Mouse (Mus musculus) liver, embryonic 14.5 days (tissue): Measurements from ENCODE around the gene Ocel1.

Experiments used
- CTCF ChIP-seq: IDR thresholded peaks from 2 replicates; pipeline ENCODE4 v1.5.1; 2016; ENCODE audit warnings: antibody characterized with exemption, low read depth, control low read depth
- EP300 ChIP-seq: IDR thresholded peaks from 2 replicates; pipeline ENCODE4 v1.6.1; 2016; ENCODE audit warnings: antibody characterized with exemption, low read depth

DNA sequence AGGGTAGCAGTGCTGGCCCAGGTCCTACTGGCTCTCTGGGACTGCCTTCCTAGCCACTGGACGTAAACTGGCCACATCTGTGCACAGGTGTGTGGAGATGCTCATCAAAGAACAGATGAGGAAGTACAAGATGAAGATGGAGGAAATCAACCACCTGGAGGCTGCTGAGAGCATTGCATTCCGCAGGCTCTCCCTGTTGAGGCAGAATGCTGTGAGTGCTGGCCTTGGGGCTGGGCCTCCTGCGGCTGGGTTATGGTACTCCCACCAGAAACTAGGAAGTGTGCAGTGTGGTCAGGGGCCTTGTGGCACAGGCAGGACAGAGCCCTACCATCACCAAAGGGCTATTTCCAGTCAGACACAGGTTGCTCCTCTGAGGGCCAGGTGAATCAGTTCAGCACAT, 13.1 kb upstream of the Ocel1 start:
- TF ChIP-seq CTCF (peak; percentile 20; the same call in 1 of the 2 replicates), EP300 (no peak)
